Mouse (Mus musculus) spleen, adult 2 months (tissue): ENCODE results near the gene Ttbk1. TPM values are rescaled to one million over a fixed set of nuclear protein-coding genes. Genes with fewer than 3 reads are reported as not detected.

ENCODE experiments used
- DNase-seq, 2 experiments: peaks; one replicate each; pipeline versions ENCODE4 v3.0.0 to v3.0.0-alpha.2; 2012 to 2021; ENCODE audit warnings: low spot score in 2 of 2, low read depth in 1 of 2
- H3K27ac ChIP-seq: fragments of 200-500 bp; 2 replicates; pipeline ENCODE4 v1.5.1; 2012; ENCODE audit warnings: low read length, inconsistent platforms; ENCODE audit not compliant: insufficient read depth
- H3K27me3 ChIP-seq: fragments of 200-500 bp; 2 replicates; pipeline ENCODE4 v1.6.1; 2012; ENCODE audit warnings: mild to moderate bottlenecking, moderate library complexity, low read length, inconsistent platforms; ENCODE audit not compliant: control insufficient read depth, insufficient read depth
- H3K36me3 ChIP-seq: fragments of 200-500 bp; 2 replicates; pipeline ENCODE4 v1.6.1; 2012; ENCODE audit warnings: mild to moderate bottlenecking, low read length, inconsistent platforms; ENCODE audit not compliant: control insufficient read depth, insufficient read depth
- H3K4me1 ChIP-seq: fragments of 200-500 bp; 2 replicates; pipeline ENCODE4 v1.6.1; 2011; ENCODE audit warnings: inconsistent platforms; ENCODE audit not compliant: control insufficient read depth, insufficient read depth, insufficient read length
- H3K4me3 ChIP-seq: fragments of 200-500 bp; 2 replicates; pipeline ENCODE4 v1.5.1; 2011; ENCODE audit warnings: mild to moderate bottlenecking, inconsistent platforms; ENCODE audit not compliant: insufficient read depth, insufficient read length; ENCODE audit errors: extremely low read depth
- CTCF ChIP-seq: fragments of 200-500 bp; IDR thresholded peaks from 2 replicates; pipeline ENCODE4 v1.5.1; 2011; ENCODE audit warnings: mild to moderate bottlenecking, inconsistent platforms; ENCODE audit not compliant: insufficient read depth, insufficient read length, insufficient replicate concordance; ENCODE audit errors: extremely low read depth
- POLR2A ChIP-seq: fragments of 200-500 bp; IDR thresholded peaks from 2 replicates; pipeline ENCODE4 v1.6.1; 2011; ENCODE audit warnings: low read depth, low read length, inconsistent platforms
- WGBS: fragments of 180-500 bp; shearing (Covaris S2); methylation state at CpG from one replicate; pipeline ENCODE4 v1.1.7; 2018; 5-methylcytosine and 5-hydroxymethylcytosine counted together
- polyA plus RNA-seq: library from polyadenylated mRNA; depleted of rRNA; stranded (reverse); fragments of >200 nt; gene quantifications from 2 replicates; pipeline ENCODE4 v1.2.3, GENCODE M21; 2012; rRNA removed

Gene Ttbk1
- polyA plus RNA-seq, 1 experiment, result 0.89 TPM

- Histone ChIP-seq H3K36me3 (no peaks in the 10 kb centered on the region), H3K4me3 (no peak overlapping the region), H3K27ac (no peak overlapping the region), H3K4me1 (no peaks in the 10 kb centered on the region; the same call in 1 of the 2 replicates), H3K27me3 (no peaks in the 10 kb centered on the region)
- no peak for TF ChIP-seq POLR2A
- no peak for TF ChIP-seq CTCF
- no peak for DNase-seq
These were observed 61.0 kb downstream of the Ttbk1 start for GRCm38 (mm10) chr17:46426496-46426895.

- Histone ChIP-seq H3K27me3 (no peaks in the 10 kb centered on the region), H3K4me3 (no peak overlapping the region), H3K27ac (no peak overlapping the region), H3K4me1 (no peaks in the 10 kb centered on the region), H3K36me3 (peaks cover 3% of the 10 kb centered on the region; the same call in 1 of the 2 replicates)
- TF ChIP-seq CTCF (no peak), POLR2A (no peak)
- DNase-seq, result no peak
These were observed 67.8 kb downstream of the Ttbk1 start for GRCm38 (mm10) chr17:46419717-46420116.

DNA sequence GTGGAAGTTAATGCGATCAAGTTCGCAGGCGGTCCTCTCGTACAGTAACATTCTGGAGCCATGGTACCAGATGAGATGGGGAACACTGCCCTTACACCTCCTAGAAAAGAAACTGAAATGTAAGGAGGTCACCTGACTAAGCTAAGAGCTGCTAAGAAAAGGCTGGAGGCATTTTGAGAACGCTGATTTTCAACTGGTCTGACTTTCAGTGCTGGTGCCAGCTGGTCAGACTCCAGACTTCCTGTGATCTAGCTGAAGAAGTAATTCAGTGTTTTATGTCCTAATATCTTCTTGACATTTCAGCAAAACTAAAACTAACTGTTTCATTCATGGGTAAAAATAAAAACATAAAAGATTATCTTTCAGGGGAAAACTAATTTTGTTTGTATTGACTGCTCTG is 68.8 kb downstream of the Ttbk1 start:
- TF ChIP-seq POLR2A (no peak), CTCF (no peak)
- Histone ChIP-seq H3K4me3 (no peak overlapping the region), H3K36me3 (peaks cover 7% of the 10 kb centered on the region), H3K27ac (no peak overlapping the region), H3K27me3 (no peaks in the 10 kb centered on the region), H3K4me1 (no peaks in the 10 kb centered on the region)
- no peak for DNase-seq
- WGBS, result 76% methylated on average over 5 of the region's 5 CpGs

- TF ChIP-seq CTCF (no peak), POLR2A (no peak)
- WGBS, result 45% methylated on average over 3 of the region's 3 CpGs
These were observed 79.0 kb downstream of the Ttbk1 start for GRCm38 (mm10) chr17:46408478-46408877.

DNA sequence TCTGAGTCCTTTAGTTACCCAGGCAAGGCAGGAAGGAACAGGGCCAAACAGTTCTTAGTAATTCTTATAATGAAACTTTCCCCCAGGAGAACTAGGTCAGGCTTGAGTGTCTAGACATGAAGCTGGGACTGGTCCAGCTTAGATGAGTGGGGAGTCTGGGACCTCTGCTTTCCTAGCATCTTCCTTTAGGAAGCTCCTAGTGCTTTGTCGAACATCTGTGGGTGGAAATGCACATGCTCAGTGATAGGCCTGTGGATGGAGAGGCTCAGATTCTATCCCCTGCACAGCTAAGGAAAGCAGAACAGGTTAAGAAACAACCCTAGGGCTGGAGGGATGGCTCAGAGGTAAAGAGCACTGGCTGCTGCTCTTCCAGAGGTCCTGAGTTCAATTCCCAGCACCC is 92.8 kb downstream of the Ttbk1 start:
- no peak for DNase-seq
- TF ChIP-seq CTCF, result no peak
- no peak for TF ChIP-seq POLR2A
- Histone ChIP-seq H3K27me3 (no peaks in the 10 kb centered on the region), H3K4me1 (no peaks in the 10 kb centered on the region; the same call in 1 of the 2 replicates), H3K27ac (no peak overlapping the region), H3K4me3 (no peak overlapping the region), H3K36me3 (peaks cover 31% of the 10 kb centered on the region)
- 84% methylated on average over 1 of the region's 1 CpGs for WGBS

More at GRCm38 (mm10) chr17:46408478-46408877, 79.0 kb downstream of the Ttbk1 start:
- Histone ChIP-seq H3K4me3 (no peak overlapping the region), H3K4me1 (no peaks in the 10 kb centered on the region), H3K36me3 (peaks cover 47% of the 10 kb centered on the region), H3K27ac (no peak overlapping the region), H3K27me3 (no peaks in the 10 kb centered on the region)
- no peak for DNase-seq

- peak; percentile 42 to 47 for DNase-seq
- Histone ChIP-seq H3K27me3 (no peaks in the 10 kb centered on the region), H3K27ac (no peak overlapping the region), H3K4me1 (peaks cover 4% of the 10 kb centered on the region), H3K36me3 (peaks cover 25% of the 10 kb centered on the region), H3K4me3 (no peak overlapping the region)
- WGBS, result 56% methylated on average over 2 of the region's 2 CpGs
- peak; percentile 48; the same call in 1 of the 2 replicates for TF ChIP-seq CTCF
- TF ChIP-seq POLR2A, result no peak
These were observed 94.5 kb downstream of the Ttbk1 start for GRCm38 (mm10) chr17:46393012-46393411.

Other genes starting within 250 kb of the Ttbk1 start
- 30.0 and 33.6 TPM in 2 replicates for gene Polr1c, start 239.6 kb downstream of the Ttbk1 start, polyA plus RNA-seq
- 128 and 138 TPM in 2 replicates for gene Yipf3, start 239.6 kb downstream of the Ttbk1 start, polyA plus RNA-seq
- gene Lrrc73, start 234.1 kb downstream of the Ttbk1 start, polyA plus RNA-seq, result 0.82 and 0.89 TPM in 2 replicates
- gene Tjap1, start 204.6 kb downstream of the Ttbk1 start, polyA plus RNA-seq, result 28.8 and 40.4 TPM in 2 replicates
- gene Dlk2, start 190.3 kb downstream of the Ttbk1 start, polyA plus RNA-seq, result 0.46 and 0.50 TPM in 2 replicates
- 15.4 and 23.3 TPM in 2 replicates for gene Abcc10, start 159.3 kb downstream of the Ttbk1 start, polyA plus RNA-seq
- gene Zfp318, start 103.9 kb downstream of the Ttbk1 start, polyA plus RNA-seq, result 37.6 and 55.4 TPM in 2 replicates
- gene Crip3, start 58.7 kb downstream of the Ttbk1 start, polyA plus RNA-seq, result 8.9 and 10.0 TPM in 2 replicates
- gene Slc22a7, start 49.2 kb downstream of the Ttbk1 start, polyA plus RNA-seq, result 0.07 TPM in 1 of 2 replicates, not detected in the other
- 2.3 and 3.6 TPM in 2 replicates for gene Dnph1, start 9.0 kb upstream of the Ttbk1 start, polyA plus RNA-seq
- gene Cul9, start 58.7 kb upstream of the Ttbk1 start, polyA plus RNA-seq, result 16.2 and 19.4 TPM in 2 replicates
- 146 and 226 TPM in 2 replicates for gene Srf, start 68.5 kb upstream of the Ttbk1 start, polyA plus RNA-seq
- gene Ptk7, start 141.8 kb upstream of the Ttbk1 start, polyA plus RNA-seq, result 8.5 and 11.1 TPM in 2 replicates
- gene Klc4, start 158.3 kb upstream of the Ttbk1 start, polyA plus RNA-seq, result 14.2 and 14.6 TPM in 2 replicates
- 48.3 and 49.8 TPM in 2 replicates for gene Mrpl2, start 158.6 kb upstream of the Ttbk1 start, polyA plus RNA-seq
- 19.0 and 21.5 TPM in 2 replicates for gene Cul7, start 162.7 kb upstream of the Ttbk1 start, polyA plus RNA-seq
- 25.8 and 32.8 TPM in 2 replicates for gene Rrp36, start 186.7 kb upstream of the Ttbk1 start, polyA plus RNA-seq
- gene Mea1, start 191.1 kb upstream of the Ttbk1 start, polyA plus RNA-seq, result 30.2 and 34.6 TPM in 2 replicates
- gene Klhdc3, start 193.2 kb upstream of the Ttbk1 start, polyA plus RNA-seq, result 57.5 and 69.2 TPM in 2 replicates
- 28.8 and 34.2 TPM in 2 replicates for gene Ppp2r5d, start 217.4 kb upstream of the Ttbk1 start, polyA plus RNA-seq
- 44.9 and 64.0 TPM in 2 replicates for gene Pex6, start 223.8 kb upstream of the Ttbk1 start, polyA plus RNA-seq
- gene Gnmt, start 241.5 kb upstream of the Ttbk1 start, polyA plus RNA-seq, result 6.4 and 8.1 TPM in 2 replicates